Mouse (Mus musculus) kidney, postnatal 10 days (tissue): Measurements from ENCODE around the gene Map2k6.
"Not testable (repeated sequence)": the region's sequence is repeated elsewhere in the genome, so short reads cannot be mapped to it uniquely, and the experiment has no call there.

Experiments
- DNase-seq: peaks from one replicate; pipeline ENCODE4 v3.0.0; 2021; ENCODE audit warnings: mixed read lengths

Map2k6 gene

DNA sequence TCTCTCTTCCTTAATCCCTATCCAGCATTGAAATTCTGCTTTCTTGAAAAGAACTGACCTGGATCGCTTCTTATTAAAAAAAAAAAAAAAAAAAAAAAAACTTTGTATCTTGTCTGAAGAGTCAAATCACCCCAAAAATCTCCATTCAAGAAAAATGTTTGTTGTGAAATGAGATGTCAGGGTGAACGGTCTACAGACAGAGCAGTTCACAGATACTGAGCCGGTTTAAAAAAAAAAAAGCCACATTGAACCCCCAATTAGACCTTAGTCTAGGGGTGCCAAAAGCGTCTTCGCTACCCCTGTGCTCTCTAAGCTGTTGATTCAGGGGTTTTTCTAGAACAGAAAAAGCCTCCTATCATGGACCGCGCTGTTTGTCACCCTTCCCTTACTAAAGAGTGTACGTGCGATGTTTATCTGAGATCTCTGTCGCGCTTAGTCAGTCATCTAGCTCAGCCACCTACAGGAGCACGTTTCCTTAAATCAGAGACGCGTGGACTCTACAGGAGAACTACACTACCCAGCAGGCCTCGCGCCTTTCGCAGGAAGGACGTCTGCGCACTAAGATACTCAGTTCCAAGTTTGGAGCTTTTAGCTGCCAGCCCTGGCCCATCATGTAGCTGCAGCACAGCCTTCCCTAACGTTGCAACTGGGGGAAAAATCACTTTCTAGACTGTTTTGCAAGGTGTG, at the start of gene Map2k6:
TSS of gene Map2k6 (plus strand) at position 570 of the 687 bp plus-strand sequence.
- DNase-seq = peak; percentile 89

DNA sequence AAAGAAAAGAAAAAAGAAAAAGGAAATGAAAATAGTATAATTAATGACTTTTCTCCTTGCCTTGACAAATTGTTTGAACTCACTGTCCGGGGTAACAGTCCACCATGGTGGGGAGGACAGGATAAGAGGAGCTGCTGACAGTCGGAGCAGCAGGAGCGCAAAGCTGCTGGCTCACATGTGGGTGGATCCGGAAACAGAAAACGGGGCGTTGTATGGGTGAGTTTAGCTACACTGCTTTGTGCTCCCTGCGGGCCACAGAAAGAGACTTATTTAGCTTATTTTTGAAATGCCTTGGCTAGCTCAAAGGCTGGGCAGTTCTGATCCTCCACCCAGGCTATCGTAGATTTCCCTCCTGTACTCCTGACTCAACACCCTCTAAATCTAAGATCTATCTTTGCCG, 44.7 kb upstream of the Map2k6 start:
- no peak for DNase-seq

DNA sequence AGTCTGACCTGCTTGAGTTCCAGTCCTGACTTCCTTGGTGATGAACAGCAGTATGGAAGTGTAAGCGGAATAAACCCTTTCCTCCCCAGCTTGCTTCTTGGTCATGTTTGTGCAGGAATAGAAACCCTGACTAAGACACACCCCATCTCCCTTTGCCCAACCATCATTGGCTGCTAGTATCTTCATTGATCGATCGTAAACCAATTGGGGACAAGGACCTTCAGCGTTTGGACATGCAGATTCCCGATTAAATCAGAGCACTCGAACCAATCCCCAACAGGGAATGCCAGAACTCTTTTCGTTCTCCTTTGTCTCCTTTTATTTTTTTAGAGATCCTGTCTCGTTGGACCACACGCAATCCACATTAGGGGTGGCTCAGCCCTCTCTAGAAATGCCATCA, 43.8 kb upstream of the Map2k6 start:
- DNase-seq = not testable (repeated sequence)

DNA sequence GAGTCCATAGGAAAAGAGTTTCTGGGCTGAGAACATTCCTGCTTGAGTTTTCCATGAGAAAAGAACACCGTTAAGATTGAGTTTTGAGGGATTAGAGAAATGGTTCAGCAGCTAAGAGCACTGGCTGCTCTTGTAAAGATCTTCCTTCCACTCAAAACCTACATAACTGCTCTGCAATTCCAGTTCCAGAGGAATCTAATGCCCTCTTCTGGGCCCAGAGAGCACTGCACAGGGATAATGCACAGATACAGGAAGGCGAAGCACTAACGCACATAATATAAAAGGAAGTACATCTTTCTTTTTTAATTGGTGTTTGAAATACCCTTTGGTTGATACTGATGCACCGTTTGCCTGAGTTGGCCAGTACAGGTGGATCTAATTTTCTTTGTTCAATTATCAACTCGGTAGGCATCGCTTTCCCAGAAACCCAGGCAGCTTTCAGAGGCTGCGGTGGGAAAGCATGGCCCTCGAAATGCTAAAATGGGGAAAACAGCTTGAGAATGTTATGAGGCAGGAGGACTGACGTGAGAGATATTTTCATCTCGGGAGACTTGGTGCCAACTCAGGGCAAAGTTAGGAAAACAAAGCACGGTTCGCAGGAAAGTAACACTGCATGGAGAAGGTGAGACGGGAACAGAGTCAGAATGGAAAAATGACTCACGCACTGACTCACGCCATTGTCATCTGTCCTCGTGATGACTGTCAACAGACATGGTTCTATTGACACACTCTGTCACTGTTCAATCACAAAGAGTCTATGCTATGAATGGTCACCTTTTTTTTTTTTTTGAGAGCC, 41.0 kb upstream of the Map2k6 start:
- peak; percentile 65 for DNase-seq

DNA sequence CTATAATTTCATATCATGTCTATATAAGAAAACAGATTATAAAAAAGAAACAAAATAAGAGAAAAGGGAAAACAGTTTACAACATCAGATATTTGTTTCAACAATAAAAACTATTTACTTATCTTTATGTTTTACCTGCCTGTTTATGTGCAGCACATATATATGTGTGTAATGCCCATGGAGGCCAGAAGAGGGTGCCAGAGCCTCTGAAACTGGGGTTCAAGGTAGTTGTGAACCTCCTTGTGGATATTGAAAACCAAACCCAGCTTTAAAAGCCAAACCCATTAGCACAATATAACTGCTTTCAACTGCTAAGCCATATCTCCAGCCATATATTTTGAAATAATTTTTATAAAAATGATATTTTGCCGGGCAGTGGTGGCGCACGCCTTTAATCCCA, 33.9 kb upstream of the Map2k6 start:
- peak; percentile 78 for DNase-seq

DNA sequence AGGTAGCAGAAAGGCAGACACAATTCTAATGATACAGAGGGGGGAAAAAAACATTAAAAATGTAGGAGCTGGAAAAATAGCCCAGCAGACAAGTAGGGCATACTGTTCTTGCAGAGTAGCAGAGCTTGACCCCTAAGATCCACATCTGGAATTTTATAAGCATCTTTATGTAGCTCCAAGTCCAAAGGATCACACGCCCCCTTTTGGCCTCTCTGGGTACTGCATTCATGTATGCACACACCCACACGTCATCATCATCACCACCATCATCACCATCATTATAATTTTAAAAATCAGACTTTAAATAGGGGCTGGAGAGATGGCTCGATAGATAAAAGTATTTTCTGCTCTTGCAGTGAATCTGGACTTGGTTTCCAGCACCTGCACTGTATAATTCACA, 32.0 kb upstream of the Map2k6 start:
- no peak for DNase-seq

DNA sequence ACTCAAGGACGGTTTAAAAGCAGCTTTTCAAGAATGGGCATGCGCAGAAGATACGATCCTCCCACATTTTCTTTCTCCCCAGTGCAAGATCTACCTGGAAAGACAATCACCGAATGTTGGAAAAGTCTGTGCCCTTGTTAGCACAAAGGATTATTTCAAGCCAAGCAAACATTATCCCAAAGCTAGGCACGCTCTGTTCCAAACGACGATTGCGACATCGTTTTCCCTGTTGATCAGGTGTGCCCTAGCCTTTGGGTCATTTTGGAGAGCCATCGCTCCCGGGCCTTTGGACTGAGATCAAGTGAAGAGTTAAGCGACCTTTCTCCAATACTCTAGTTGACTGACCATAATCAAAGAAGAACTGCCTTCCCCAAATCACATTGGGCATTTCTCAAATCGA, 31.3 kb upstream of the Map2k6 start:
- no peak for DNase-seq

DNA sequence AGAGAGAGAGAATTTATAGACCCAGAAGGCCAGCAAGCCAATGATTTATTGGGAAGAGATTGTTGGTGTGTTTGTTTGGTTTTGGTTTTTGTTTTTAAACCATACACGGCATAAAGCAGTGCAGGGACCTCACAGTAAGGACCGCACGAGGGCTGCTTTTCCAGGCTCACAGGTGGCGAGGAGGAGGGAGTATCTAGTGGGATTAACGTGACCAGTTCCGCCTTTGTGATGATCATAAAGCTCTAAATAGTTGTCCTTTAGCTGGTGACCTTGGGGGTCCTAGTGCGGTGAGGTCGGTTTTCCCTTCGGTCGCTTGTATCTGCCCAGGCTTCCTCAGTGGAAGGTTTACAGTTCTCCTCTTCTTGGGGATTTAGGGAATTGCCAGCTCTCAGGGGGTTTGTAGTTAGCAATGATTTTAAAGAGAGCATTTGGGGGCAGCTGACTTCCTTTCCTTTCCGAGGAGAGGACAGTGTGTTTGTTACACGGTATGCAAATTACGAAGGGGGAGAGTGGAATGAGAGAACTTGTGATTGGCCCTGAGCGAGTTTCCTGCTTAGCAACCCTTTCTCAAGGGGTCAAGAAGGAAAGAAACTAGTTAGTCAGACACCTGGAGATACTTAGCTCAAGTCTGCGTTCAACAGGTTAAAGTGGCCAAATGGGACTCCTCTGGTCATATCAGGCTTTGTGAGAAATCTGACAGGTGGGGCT, 29.5 kb upstream of the Map2k6 start:
- no peak for DNase-seq

DNA sequence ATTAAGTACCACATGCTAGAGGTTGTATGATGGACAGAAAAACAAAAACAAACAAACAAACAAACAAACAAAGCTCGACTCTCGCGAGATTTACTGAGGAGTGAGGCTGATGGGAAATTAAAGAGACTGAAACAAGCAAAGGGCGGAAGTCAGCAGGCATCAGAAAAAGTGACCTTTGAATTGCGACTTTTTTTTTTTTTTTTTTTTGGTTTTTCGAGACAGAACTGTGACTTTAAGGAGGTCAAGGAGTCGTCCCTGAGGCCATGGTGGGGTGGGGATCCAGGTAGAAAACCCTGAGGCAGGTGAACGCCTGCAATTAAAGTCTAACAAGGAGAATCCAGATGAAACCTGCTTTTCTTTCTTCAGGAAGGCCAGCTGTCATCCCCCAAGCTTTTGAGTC, 27.1 kb upstream of the Map2k6 start:
- DNase-seq = no peak

DNA sequence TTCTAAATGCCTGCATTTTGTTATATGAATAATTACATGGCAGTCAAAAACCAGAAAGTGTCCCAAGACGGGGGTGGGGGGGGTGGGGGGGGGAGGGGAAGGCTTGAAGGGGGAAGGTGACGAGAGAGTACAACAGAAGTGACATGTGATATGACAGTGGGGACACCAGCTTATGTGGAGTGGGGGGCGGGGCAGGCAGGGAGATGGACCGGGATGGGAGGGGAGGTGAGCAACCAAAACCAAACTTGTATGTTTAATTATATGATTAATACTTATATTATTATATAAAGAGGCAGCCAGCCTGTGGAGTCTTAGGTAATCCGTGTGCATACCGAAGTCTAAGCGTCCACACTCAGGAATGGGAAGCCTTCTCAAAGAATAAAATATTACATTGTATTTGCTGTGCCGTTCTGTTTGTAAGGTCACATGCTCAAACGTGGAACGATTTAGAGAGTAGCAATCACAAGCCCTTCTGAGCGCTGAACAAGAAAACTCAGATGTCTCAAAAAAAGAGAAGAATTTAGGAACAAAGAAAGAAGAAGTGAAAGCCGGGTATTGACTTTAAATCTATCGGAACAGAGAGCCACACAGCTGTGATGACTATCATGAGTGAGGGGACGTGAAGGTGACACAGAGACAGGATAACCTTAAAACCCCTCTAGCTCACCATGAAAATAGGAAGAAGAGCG, 26.5 kb upstream of the Map2k6 start:
- no peak for DNase-seq

DNA sequence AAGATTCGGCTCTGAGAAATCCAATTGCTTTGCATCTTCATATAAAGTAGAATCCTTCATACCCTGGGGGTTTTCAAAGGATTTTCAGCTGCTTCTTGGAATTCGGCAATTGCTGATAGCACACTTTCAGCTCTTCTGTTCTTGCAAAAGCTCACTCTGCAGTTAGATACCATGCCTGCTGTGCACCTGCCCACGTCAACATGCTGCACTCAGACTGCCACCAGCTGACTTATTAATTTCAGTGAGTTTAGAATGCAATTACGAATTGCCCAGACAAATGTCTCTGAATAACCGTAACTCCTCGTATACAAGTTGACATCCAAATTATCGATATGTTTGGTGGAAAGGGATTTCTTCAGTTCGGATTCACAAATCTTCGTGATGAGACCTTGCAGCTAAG, 24.9 kb upstream of the Map2k6 start:
- no peak for DNase-seq

DNA sequence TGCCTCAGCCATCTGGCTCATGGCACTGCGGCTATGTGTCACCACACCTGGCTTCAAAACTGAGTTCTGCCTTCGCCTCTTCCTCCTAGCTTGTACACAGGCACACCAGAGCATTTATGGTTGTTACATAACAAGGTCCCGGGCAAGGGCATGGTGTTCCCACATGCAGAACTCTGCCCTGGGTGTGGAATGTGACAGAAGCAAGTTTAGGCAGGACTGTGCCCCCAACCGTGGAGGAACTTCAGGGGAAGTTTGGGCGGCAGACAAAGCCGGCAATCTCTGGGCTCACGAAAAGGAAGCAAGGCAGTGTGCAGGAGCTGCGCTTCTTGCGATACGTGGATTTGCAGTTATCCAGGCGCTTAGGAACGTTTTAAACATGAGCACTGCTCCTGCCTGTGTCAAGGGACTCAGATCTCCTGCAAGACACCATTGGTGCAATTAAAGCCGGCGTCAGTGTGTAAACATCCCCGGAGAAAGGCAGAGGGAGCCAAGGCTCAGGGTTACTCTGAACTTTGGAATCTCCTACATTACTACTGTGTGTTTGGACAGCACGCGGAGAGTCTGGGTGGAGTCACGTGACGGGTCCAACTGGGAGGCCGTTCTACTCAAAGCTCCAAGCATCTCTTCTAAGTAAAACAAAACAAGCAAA, 19.1 kb upstream of the Map2k6 start:
- peak; percentile 85 for DNase-seq

DNA sequence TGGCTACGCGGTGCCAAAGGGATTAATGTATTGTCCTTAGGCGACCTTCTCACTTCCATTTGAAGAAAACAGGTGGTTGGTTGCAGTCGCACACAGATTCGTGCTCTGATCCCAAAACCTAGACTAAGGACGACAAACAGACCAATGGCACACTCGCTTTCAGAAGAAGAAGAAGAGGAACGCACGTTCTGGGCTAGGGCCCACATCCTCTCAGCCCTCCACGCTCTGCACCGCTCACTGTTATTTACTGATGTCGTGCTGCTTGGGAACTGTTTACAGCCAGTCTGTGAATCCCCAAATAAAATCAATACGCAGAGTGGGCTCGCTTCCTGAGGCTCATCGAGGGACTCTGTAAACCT, 18.6 kb upstream of the Map2k6 start:
- DNase-seq = no peak

DNA sequence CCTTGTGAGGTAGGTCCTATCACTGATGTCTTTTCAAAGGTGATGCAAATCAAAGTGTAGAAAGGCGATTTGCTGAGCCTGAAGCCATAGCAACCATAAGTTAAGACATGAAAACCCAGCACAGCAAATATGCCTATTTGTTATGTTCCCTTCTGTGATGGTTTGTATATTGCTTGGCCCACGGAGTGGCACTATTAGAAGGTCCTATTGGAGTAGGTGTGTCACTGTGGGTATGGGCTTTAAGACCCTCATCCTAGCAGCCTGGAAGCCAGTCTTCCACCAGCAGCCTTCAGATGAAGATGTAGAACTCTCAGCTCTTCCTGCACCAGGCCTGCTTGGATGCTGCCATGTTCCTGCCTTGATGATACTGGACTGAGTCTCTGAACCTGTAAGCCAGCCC, 13.4 kb upstream of the Map2k6 start:
- no peak for DNase-seq

DNA sequence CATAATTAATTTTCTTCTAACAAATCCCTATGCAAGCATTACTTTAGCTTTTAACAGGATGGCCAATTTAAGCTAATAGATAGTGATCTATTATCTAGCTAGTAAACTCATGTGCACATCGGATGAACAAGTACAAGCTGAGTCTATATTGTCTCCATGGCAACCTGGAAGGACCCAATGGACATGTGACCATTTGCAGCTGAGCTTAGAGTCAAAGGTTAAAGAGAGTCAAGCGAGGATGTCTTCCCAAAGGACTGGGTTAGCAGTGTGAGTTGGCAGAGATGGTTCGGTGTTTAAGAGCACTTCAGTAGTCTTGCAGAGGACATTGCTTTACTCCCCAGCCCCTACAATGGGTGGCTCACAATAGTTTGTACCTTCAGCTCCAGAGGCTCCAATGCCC, 6.2 kb upstream of the Map2k6 start:
- DNase-seq = no peak

DNA sequence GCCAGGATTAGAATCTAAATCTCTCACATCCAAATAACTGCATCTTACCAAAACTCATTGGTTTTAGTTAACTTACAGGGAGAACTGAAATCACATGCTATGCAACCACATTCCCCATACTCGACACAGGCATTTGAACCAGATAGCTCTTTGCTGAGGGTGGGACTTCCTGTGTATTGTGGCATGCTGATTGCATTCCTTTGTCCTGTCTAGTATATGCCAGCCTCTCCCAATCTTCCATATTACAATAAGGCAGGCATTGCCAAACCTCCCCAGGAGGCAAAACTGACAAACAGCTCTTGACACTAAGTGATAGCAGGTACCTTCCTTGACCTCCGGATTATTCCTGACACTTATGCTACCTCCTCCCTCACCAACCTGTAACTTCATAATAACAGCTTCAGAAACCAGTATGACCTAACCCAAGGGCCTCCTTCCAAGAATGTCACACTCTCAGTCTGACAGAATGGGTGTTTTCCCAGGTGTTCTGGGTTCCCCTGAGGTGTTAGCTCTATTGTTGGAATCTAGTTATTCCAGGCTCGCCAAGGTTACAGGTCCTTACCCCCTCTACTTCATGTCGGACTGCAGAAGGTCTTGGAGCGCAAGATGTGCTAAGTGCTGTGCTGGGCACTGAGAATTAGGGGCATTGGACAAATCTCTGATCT, 4.0 kb upstream of the Map2k6 start:
- DNase-seq = no peak

DNA sequence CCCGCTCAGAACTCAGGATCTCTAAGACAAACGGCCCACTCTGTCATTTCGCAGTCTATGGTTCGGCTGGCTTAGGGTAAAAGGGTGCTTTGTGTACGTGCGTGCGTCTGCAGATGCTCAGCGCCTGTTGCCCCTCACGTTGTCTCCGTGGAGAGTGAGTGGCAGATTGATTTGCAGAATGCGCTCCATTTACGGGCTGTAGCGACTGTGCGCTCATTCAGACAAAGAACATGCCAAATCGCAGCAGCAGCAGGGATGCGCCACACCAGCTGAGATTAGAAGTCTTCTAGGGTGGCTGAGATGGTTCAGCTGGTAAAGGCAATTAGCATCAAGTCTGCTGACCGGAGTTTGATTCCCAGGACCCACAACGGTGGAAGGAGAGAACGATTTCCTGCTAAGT, 2.8 kb upstream of the Map2k6 start:
- DNase-seq = no peak

DNA sequence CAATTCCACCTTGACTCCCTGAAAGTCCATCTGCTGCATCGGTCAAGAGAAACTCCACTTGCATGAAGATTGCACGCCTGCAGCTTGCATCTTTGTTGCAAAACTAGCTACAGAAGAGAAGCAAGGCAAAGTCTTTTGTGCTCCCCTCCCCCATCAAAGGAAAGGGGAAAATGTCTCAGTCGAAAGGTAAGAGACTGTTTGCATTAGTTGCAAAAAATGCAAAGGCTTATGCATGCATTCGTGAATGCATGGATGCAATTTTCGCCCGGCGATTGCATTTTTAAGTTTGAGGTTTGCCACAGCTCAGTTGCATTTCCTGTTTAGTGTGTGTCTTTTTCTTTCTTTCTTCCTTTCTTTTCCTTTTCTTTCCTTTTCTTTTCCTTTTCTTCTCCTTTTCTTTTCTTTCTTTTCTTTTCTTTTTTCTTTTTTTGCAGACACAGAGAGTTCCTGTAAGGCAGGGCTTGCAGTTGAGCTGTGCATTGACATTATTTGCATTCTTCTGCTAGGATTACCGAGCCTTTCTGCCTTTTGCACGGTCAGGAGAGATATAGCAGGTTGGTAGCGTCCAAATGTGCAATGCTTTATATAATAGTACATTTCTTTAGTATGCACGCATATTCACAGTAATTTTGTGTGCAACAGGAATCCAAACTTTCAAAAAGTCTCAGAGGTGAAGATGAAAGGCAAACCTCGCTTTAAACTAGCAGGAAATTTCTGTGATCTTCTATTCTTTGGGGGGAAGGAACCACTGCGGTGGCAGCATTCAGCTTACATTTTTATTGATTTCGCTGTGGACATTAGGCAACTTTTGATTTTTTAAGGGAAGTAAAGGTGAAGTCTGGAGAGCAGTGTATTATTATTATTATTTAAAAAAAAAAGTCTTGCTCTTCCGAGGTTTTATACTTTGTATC, 573 bp downstream of the Map2k6 start:
- no peak for DNase-seq

DNA sequence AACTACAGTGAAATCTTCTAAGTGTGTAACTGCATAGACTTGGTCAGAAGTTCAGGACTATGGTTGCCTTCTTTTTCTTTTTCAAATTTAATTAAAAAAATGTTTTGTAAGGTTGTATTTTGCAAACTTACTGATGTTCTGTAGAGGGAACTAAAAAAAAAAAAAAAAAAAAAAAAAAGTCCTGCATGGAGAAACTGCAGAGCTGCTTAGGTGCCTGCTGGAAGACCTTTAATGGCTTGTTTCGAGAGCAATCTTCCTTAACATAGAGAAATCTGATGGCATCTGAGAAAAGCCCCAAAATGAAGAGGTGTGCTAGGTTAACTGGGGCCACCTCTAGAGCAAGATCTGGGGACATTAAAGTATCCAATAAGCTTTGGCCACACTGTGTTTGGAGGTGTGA, 1.4 kb downstream of the Map2k6 start:
- DNase-seq = no peak

DNA sequence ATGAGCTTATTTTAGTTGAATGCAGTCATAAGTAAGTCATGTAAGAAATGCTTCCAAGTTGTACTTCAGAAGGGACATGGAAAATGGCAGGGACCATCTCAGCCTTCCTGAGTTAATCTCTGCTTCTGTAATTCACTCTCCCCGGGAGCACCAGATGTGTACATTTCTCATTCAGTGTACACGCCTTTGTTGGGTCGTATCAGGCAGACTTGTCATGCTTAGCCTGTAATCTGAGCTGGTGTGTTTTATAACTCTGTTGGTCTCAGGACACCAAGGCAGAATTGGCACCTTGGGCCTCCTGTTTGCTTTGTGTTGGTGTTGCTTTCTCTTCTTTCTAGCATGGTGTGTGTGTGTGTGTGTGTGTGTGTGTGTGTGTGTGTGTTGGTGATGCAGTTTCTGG, 3.7 kb downstream of the Map2k6 start:
- DNase-seq = no peak

DNA sequence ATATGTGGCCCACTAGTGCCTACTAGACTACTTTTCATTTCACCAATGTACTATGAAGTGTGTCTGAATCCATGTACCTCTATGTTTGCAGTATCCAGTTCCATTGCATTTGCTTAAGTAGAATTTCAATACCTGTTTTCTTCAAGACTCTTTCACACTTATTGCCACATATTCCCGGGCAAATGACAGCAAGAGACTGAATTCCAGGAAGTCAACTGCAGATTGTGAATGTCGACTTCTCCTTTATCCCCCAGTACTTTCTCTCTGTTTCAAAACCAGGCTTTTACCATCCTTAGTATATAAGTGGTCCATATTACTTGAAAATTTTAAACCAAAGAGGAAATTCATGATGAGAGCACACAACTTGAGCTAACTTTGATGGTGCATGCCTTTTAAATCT, 4.7 kb downstream of the Map2k6 start:
- DNase-seq = no peak
